Mouse (Mus musculus): Measurements from ENCODE around the gene Cobll1.

DNA sequence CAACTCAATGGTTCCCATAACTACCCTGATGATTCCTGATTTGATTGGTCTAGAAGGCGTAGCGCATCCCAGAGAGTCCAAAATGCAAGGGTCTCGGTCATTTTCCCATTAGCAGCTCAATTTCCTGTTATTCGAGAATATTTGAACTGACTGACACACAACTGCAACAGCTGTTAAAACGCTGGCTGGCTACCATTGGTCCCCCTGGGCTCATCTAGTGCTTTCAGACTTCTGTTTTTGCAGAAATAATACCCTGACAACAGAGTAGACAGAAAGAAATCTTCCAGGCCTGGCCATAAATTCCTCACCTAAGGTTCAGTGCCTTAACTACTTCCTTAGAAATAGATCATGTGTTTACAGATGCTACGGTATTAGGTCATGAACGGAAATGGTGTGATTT, 10.8 kb downstream of the Cobll1 start:
- TF ChIP-seq CTCF (IDR thresholded peaks at IDR 0.05; ENCODE audit: low read depth, low read length) (no peak), POLR2A (IDR thresholded peaks at IDR 0.05; ENCODE audit: extremely low read depth, insufficient read depth, low read length) (no peak)

All from liver, adult 2 months (tissue).